8 mouse cellular contexts compared by ENCODE assay signal in the genomic region with DNA sequence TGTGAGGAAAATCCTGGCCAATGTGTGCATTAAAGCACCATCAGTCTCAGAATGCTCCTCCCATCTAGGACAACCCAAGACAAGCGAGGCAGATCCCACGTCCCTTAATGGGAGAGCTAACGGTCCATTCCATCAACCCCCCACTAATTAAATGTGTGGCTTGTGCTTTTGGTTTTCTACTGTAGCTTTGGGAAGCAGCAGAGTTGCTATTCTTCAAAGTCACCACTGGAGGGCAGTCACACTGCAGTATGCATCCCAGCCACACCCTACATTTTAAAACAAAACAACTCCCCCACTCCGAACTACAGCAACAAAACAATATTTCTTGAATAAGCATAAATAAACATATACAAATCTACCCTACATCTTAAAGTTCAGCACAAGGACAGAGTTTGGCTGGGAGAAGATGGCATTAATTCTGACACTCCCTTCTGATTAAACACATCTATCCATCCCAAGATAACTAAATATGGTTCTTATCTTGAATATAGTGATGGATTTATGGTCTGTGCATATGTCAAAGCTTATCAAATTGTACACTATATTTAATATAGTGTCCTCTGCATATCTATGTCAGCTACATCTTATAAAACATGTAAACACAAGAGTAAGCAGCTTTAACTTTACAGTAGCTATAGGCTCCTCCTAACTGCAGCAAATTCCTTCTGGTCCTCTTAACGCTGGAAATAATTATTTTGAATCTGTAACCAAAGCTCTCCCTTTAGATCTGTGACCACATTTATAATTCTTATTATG.
A peak's percentile ranks its signal among the peaks of the same experiment; 100 is the strongest.
DNase-seq lines count a peak whose midpoint lies in the region; ATAC-seq lines count a peak whose summit lies in the region.

No protein-coding gene starts in this region.

- H3K9ac ChIP-seq in kidney, embryonic 15.5 days = no peak overlapping the region

- no peak overlapping the region for H3K4me2 ChIP-seq in kidney, embryonic 15.5 days

- H3K9me3 ChIP-seq in kidney, embryonic 15.5 days (replicated peaks) = no peaks in the 10 kb centered on the region

- no peak overlapping the region for H3K4me3 ChIP-seq in kidney, embryonic 15.5 days (replicated peaks)

- ATAC-seq in kidney, embryonic 15.5 days (replicated peaks; ENCODE audit: low FRiP score) = 0 out of 2 replicates have a peak, but pooled peaks have one; percentile 15
- no peak for ATAC-seq in erythroblast, adult 5-6 weeks (replicated peaks; ENCODE audit: low FRiP score, poor library complexity, severe bottlenecking)

- H3K27me3 ChIP-seq in kidney, embryonic 15.5 days = no peaks in the 10 kb centered on the region

- H3K27ac ChIP-seq in kidney, embryonic 15.5 days = no peak overlapping the region

- WGBS in kidney, embryonic 15.5 days = 13% methylated on average over 5 of the region's 5 CpGs

- DNase-seq in kidney, adult 11 months = no peak
- peak; percentile 58 for DNase-seq in MEL-GATA-1-ER (ENCODE audit: extremely low read depth, low read depth)
- peak; percentile 71 to 82 for DNase-seq in cerebellum, postnatal 10 days
- DNase-seq in induced T-regulatory cell, adult 2 months (ENCODE audit: low read depth) = peak; percentile 18
- DNase-seq in retina, postnatal 1 day = peak; percentile 77
- DNase-seq in layer of hippocampus, postnatal 36 days = no peak

- no peaks in the 10 kb centered on the region for H3K36me3 ChIP-seq in kidney, embryonic 15.5 days

- H3K4me1 ChIP-seq in kidney, embryonic 15.5 days = no peaks in the 10 kb centered on the region

Comparison
In these comparisons a context has a peak if more than half of its experiments do, and no peak if none do; other contexts are left out.
1. DNase-seq: peak in MEL-GATA-1-ER (single experiment), cerebellum, postnatal 10 days (2 of 2), induced T-regulatory cell, adult 2 months (single experiment) and retina, postnatal 1 day (single experiment); none in kidney, adult 11 months (single experiment) and layer of hippocampus, postnatal 36 days (0 of 2).